Mouse (Mus musculus) megakaryocyte, embryonic 14.5 days (primary cell): Measurements from ENCODE around the gene Irgc1. TPM values are rescaled to one million over a fixed set of nuclear protein-coding genes. Genes with fewer than 3 reads are reported as not detected.

ENCODE experiments used
- H3K27me3 ChIP-seq: replicated peaks from 2 replicates; pipeline ENCODE3; 2012; ENCODE audit warnings: inconsistent platforms
- H3K36me3 ChIP-seq: replicated peaks from 2 replicates; pipeline ENCODE3; 2012; ENCODE audit warnings: low read length, inconsistent platforms, mixed read lengths
- H3K4me1 ChIP-seq: 2 replicates; pipeline ENCODE4 v1.6.1; 2012; ENCODE audit warnings: inconsistent platforms
- H3K4me3 ChIP-seq: replicated peaks from 2 replicates; pipeline ENCODE3; 2012; ENCODE audit warnings: moderate library complexity, mild to moderate bottlenecking, inconsistent platforms
- H3K9me3 ChIP-seq: 2 replicates; pipeline ENCODE4 v1.6.1; 2012; ENCODE audit warnings: inconsistent platforms
- FLI1 ChIP-seq: IDR thresholded peaks from 2 replicates; pipeline ENCODE4 v1.6.1; 2012; ENCODE audit warnings: low read length, inconsistent platforms, mixed read lengths
- GATA1 ChIP-seq: IDR thresholded peaks from 3 replicates; pipeline ENCODE4 v1.6.1; 2012; ENCODE audit warnings: mixed read lengths, low read length, inconsistent platforms, borderline replicate concordance
- polyA plus RNA-seq: library from polyadenylated mRNA; stranded (reverse); fragments of >175 nt; gene quantifications from 2 replicates; pipeline ENCODE4 v1.2.3, GENCODE M21; 2012; ENCODE audit warnings: low replicate concordance; ENCODE audit not compliant: insufficient read depth

Gene Irgc1
- polyA plus RNA-seq, 1 experiment, result 0.28 TPM

DNA sequence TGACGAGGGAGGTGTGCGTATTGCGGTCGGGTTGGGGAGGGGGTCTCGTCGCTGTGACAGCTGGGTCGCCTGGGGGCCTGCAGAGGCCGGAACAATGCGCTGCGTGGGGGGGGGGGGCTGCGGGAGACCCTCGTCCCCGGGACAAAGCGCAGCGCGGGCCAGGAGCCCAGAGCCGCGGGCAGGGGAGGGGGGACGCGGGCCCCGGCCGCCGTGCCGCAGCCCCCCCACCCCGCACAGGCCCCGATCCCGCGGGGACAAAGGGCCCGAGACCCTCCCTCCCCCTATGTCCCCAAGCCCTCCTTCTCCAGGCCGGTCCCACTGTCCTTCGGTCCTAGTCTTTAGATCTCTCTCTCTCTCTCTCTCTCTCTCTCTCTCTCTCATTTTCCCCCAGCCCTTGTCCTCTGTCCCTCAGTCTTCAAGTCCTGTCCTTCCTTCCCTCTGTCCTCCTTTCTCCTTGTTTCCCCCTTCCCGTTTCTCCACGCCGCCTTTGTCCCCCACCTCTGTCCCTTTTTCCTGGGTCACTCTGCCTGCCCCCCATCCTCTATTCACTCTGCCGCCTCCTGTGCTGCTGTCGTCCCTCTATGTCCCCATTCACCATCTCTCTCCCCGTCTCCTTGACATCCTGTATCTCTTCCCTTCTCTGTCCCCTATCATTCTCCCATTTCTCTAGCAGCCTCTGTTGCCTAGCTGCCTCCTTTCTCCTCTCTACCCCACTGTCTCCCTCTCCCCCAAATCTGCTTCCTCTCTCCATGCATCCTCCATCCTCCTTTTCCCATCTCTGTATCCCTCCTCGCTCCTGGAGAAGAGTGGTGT lies 30.3 kb upstream of the Irgc1 start:
- Histone ChIP-seq H3K9me3 (peaks cover 17% of the 10 kb centered on the region), H3K4me1 (peaks cover 27% of the 10 kb centered on the region), H3K27me3 (peaks cover 97% of the 10 kb centered on the region), H3K4me3 (peak overlapping the region; percentile 94), H3K36me3 (no peaks in the 10 kb centered on the region)
- no peak for TF ChIP-seq GATA1
- TF ChIP-seq FLI1, result no peak

DNA sequence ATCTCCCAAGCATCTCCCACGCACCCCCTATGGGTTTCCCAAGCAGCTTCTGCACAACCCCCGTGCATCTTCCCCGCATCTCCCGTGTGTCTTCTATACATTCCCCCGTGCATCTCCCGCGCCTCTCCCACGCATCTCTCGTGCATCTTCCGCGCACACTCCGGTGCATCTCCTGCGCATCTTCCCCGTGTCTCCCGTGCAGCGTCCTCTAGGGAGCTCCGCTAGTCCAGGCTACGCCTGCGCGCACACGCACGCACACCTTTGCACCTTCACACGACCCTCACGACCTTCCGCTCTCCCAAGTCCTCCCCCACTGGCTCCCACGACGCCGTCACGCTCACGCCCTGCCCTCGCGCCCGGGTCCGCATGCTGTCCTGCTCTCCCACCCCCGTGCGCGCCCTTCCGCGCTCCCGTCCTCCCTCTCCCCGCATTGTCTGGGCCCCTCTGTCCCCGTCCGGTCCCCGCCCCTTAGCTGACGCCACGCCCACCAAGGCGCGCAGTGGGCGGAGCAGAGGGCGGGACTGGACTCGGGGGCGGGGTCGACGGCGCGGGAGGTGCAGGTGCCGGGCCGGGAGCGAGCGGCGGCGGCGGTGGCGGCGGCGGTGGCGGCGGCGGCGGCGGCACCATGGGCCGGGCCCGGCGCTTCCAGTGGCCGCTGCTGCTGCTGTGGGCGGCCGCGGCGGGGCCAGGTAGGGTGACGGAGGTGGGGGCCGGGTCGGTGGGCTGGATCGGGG lies 29.5 kb upstream of the Irgc1 start, which contains the start of gene Cadm4:
Cadm4 (plus strand) TSS at position 550 of the 734 bp plus-strand sequence.
- H3K27me3 ChIP-seq, result peaks cover 91% of the 10 kb centered on the region
- peaks cover 21% of the 10 kb centered on the region for H3K9me3 ChIP-seq
- H3K4me1 ChIP-seq, result peaks cover 22% of the 10 kb centered on the region
- TF ChIP-seq FLI1 (no peak), GATA1 (no peak)
- H3K36me3 ChIP-seq, result no peaks in the 10 kb centered on the region
- H3K4me3 ChIP-seq, result peak within 1 kb of the TSS; percentile 94

DNA sequence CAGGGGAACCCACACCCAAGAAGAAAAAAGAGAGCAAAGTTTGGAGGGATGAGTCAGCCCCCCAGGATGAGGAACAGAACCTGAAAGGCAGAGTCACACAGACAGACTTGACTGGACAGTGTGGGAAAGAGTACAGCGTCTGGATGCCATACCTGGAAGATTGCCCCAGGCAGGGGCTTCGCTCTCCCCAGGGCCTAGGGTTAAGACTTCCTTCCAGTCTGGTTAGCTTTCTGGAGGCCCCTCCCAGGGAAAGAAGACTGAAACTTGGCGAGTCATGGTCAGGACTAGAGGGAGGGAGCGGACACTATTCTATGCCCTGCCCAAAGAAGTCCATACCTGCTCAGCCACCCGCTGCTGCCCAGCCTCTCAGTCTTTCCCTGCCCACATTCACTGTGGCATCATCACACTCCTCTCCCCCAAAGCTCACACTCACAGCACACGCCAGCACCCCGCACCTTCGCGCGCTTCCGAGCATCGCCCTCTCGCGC lies 28.9 kb upstream of the Irgc1 start:
- no peaks in the 10 kb centered on the region for H3K36me3 ChIP-seq
- TF ChIP-seq GATA1 (no peak), FLI1 (no peak)
- peaks cover 22% of the 10 kb centered on the region for H3K4me1 ChIP-seq
- H3K27me3 ChIP-seq, result peaks cover 84% of the 10 kb centered on the region
- H3K4me3 ChIP-seq, result peak overlapping the region; percentile 94
- H3K9me3 ChIP-seq, result peaks cover 21% of the 10 kb centered on the region

DNA sequence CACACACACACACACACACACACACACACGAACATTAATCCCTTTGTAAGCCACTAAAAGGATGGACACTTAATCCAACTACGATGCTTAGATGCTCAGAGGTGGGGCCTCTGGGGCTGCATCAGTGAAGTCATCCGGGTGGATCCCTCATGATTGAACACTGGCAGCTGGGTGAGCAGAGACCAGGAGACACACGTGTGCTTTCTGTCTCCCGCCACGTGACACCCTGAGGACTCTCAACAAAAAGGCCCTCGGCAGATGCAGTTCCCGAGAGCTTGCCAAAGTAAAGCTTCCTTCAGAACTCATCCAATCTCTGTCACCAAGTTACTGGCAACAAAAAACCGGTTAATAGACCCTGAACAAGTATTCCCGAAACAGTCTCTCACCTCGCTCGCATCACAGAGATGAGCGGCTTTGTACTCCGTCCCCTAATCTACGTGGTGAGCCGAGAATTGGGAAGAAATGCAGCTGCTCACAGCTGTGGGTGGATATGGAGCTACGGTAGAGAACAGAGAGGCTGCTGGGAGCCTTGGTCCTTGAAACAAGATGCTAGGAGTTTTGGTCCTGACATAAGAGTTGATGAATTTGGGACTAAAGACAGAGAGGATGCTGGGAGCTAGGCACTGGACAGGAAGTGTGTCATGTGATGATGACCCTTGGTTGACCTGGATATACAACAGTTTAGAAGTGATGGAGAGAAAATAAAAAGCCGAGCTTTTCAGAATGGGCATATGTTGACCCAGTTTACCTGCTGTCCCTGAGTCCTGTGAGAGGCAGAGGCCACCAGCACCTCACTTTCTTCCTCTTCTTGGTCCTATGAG lies 28.2 kb upstream of the Irgc1 start:
- H3K4me1 ChIP-seq, result peaks cover 22% of the 10 kb centered on the region

DNA sequence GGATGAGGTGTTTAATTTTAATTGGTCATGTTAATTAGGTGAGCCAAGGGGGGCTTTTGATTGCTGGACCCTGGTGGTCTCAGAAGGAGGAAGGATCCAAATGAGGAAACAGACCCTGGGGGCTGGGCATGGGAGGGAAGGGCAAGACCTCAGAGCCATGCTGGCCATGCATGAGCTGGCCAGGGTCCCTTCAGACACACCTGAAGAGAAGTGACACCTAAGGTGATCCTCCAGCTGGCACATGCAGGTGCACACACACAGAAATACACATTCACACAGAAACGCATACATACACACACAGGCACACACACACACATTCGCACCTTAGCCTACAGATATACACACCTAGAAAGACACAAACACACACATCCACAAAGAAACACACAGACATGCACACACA lies 27.6 kb upstream of the Irgc1 start:
- no peak for TF ChIP-seq GATA1
- peaks cover 21% of the 10 kb centered on the region for H3K9me3 ChIP-seq
- H3K36me3 ChIP-seq, result peaks cover 2% of the 10 kb centered on the region
- peaks cover 71% of the 10 kb centered on the region for H3K27me3 ChIP-seq
- H3K4me1 ChIP-seq, result peaks cover 22% of the 10 kb centered on the region
- no peak overlapping the region for H3K4me3 ChIP-seq

More for the DNA sequence above, 28.2 kb upstream of the Irgc1 start:
- H3K9me3 ChIP-seq, result peaks cover 21% of the 10 kb centered on the region
- TF ChIP-seq FLI1 (no peak), GATA1 (no peak)
- H3K4me3 ChIP-seq, result no peak overlapping the region
- H3K27me3 ChIP-seq, result peaks cover 78% of the 10 kb centered on the region
- peaks cover under 1% of the 10 kb centered on the region for H3K36me3 ChIP-seq

DNA sequence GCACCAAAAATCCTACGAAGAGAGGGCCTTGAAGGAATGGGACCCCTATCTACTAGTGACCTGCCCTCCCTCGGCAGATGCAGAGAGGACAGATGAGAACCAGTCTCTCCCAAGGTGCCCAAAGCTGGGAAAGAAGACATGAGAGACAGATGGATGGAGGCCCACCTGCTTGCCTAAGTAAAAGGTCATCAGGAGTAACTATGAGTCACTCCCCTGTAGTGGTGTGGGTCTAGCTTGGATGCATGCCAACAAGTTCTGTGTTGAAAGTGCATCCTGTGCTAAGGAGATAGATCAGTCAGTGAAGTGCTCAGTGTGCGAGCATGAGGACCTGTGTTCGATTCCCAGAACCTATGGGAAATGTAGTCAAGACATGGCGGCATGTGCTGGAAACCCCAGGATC lies 26.8 kb upstream of the Irgc1 start:
- H3K36me3 ChIP-seq, result peaks cover 2% of the 10 kb centered on the region
- H3K27me3 ChIP-seq, result peaks cover 63% of the 10 kb centered on the region
- peaks cover 22% of the 10 kb centered on the region for H3K4me1 ChIP-seq
- TF ChIP-seq FLI1 (no peak), GATA1 (no peak)
- H3K4me3 ChIP-seq, result no peak overlapping the region
- peaks cover 21% of the 10 kb centered on the region for H3K9me3 ChIP-seq

DNA sequence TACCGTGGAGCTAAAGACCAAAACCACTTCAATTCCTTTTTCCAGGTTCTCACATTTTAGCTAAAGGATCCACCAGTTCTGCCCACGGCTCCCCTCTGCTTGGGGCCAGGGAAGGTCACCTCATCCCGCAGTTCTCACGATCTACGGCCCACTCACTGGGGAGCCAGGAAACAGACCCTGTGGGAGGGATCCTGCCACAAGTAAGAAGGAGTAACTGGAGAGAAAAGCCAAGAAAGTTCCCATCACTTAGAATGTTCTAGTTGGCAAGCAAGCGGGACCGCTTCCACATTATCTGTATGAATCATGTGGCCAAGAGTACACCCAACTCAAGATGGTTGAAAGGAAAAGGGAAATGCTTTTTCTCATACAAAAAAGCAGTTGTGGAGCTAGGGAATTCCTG lies 24.8 kb upstream of the Irgc1 start:
- Histone ChIP-seq H3K9me3 (peaks cover 26% of the 10 kb centered on the region), H3K27me3 (peaks cover 49% of the 10 kb centered on the region), H3K4me3 (no peak overlapping the region), H3K36me3 (peaks cover 9% of the 10 kb centered on the region), H3K4me1 (peaks cover 12% of the 10 kb centered on the region)
- TF ChIP-seq GATA1 (no peak), FLI1 (no peak)

DNA sequence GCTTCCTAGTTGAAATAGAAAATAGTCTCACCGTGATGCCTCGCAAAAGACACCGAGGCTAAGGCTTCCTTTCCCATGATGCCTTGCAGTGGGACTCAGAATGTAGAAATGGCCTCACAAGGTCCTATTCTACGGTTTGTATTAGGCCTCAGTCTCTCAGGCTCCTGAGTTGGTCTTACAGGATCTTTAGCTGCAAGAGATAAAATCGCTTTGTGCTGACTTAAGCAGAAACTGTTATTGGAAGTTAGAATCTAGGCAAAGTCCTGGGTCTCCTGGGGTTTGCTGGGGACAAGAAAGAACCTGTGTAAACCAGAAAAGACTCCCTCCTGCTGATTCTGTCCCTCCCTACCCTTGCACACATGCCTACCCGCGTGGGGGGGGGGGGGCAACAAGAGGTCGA lies 24.2 kb upstream of the Irgc1 start:
- peaks cover 47% of the 10 kb centered on the region for H3K27me3 ChIP-seq
- H3K4me3 ChIP-seq, result no peak overlapping the region
- H3K9me3 ChIP-seq, result peaks cover 26% of the 10 kb centered on the region
- TF ChIP-seq GATA1, result no peak
- no peak for TF ChIP-seq FLI1
- peaks cover 9% of the 10 kb centered on the region for H3K36me3 ChIP-seq
- peaks cover 7% of the 10 kb centered on the region for H3K4me1 ChIP-seq

DNA sequence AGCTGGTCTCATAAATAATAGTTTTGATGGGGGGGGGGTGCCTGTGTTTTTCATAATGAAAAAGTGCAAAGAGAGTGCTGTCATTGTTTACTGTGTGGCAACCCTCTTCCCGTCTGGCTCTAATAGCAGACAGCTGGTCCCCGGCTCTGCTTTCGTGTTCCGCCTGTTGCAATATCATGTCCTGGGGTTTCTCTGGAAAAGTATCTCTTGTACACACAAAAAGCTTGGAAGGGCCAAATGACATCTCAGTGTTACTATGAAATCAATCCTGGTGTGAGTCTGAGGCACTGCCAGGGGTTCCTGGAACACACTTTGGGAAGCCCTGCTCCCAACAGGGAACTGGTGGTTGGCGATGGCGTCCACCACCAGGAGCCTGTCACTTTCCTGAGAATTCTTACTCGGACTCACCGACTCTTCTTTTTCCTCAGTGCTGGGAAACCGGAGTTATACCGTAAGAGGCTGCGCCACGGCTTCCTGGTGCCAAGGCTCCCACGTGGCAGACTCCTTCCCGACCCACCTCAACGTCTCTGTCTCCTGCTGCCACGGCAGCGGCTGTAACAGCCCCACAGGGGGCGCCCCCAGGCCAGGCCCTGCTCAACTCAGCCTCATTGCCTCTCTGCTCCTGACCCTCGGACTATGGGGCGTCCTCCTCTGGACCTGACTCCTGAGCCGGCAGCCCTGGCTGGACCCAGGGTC lies 22.9 kb upstream of the Irgc1 start:
- H3K4me1 ChIP-seq, result 0 out of 2 replicates have a peak, but pooled peaks cover 2% of the 10 kb centered on the region
- no peak overlapping the region for H3K4me3 ChIP-seq
- peaks cover 34% of the 10 kb centered on the region for H3K27me3 ChIP-seq
- H3K36me3 ChIP-seq, result peaks cover 9% of the 10 kb centered on the region
- TF ChIP-seq GATA1 (no peak), FLI1 (no peak)
- H3K9me3 ChIP-seq, result peaks cover 26% of the 10 kb centered on the region
